Mouse (Mus musculus) cerebellum, postnatal 25 days (tissue): ENCODE data around the gene Polrmt.
A peak's percentile ranks its signal among the peaks of the same experiment; 100 is the strongest.
"Not testable (repeated sequence)": the region's sequence is repeated elsewhere in the genome, so short reads cannot be mapped to it uniquely, and the experiment has no call there.

Experiments
- DNase-seq, 2 experiments: peaks; one replicate each; pipeline ENCODE4 v3.0.0; 2021; ENCODE audit warnings: mixed read lengths in 2 of 2

Gene Polrmt

DNA sequence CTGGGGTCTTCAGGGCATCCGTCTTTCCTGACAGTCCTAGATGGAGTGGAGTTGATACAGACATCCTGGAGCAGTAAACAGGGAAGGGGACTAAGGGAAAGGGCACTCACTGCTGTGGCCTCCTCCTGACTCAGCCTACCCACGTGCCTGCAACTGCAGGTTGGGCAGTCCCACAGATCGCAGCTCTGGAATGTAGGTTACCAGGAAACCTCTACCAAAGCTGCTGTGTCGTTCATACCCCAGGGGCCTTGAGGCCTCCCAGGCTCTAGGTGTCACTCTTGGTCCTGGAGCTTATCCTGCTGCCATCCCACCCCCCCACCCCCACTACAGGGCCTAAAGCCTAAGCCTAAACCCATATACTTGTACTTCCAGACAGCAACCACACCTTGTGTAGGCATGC lies 38.6 kb downstream of the Polrmt start:
- DNase-seq, result no peak

DNA sequence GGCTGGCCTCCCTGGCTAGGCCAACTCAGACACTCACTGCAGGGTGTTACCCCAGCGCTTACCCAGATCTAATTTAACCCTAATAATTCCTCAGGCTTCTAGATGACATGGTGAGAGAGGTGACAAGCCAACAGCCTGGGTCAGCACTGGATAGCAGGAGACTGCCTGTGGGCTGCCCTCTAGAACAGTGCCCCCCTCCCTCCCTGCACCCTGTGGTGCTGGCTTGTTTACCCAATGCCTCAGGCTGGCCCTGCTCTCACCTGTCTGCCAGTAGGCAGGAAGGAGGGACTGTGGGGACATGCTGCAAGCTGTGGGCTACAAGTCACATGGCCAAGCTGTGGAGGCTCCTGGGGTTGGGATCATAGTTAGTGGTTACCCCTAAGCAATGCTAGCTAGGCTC lies 39.2 kb downstream of the Polrmt start:
- DNase-seq, result peak; percentile 75 to 80

DNA sequence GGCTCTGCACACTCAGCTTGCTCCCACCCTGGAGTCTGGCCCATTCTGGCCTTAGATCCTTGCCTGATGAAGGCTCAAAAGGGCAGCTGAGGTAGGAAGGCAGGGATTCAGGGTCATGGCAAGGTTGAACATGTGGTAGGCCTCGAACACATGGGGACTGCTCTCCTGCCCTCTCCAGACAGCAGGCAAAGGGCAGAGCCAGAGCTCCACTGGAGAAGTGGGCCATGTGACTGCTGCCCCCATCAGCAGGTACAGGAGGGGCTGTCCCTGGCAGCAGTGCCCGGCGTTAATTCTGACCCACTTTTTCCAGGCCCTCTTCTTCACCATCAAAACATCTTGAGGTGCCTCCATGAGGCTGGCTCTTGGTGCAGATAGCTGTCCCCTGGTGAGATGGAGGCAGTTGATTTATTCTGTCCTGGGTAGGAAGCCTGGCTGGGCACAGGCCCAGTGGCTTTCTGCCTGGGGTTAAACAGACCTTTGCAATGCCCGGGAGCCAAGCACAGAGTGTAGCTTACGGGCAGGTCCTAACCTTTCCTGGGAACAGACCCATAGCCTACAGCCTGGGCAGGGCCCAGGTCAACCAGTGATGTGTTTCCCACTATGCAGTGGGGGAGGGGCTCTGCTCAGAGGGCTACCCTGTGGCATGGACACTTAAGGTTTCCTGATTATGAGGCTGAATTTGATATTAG lies 39.8 kb downstream of the Polrmt start:
- DNase-seq, result peak; percentile 64 to 66

DNA sequence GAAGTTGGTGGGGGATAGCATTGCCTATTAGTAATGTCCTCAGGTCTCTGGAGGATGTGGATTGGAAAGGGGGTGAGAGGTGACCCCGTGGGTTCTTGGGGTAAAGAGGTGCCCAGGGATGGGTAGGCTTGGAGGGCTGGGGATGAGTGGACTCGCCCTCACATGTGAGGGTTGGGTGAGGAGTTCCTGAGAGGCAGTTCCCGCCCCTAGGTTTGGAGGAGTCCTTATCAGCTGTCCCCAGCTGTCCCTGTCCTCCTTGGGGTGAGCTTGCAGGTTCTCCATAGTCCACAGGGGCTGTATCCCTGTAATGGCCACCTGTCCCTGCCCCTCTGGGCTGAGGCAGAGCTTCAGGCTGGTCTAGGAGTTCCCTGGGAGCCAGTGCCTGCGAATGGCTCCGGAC lies 40.4 kb downstream of the Polrmt start:
- DNase-seq, result no peak

DNA sequence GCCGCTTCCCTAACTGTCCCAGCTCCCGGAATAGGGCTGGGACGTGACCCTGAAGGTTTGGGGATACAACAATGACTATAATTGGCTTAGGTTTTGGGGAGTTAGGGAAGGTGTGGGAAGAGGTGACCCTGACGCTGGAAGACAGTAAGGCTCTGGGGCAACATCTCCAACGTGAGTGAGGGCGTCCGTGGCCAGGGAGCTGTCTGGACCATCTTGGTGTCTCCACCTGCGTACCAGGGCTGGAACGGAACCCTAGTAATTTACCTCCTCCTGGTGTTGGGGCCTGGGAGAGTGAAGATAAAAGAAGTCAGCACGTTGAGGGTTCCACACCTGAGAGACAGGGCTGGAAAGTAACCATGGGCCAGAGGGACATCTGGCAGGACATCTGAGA lies 41.4 kb downstream of the Polrmt start:
- no peak for DNase-seq

DNA sequence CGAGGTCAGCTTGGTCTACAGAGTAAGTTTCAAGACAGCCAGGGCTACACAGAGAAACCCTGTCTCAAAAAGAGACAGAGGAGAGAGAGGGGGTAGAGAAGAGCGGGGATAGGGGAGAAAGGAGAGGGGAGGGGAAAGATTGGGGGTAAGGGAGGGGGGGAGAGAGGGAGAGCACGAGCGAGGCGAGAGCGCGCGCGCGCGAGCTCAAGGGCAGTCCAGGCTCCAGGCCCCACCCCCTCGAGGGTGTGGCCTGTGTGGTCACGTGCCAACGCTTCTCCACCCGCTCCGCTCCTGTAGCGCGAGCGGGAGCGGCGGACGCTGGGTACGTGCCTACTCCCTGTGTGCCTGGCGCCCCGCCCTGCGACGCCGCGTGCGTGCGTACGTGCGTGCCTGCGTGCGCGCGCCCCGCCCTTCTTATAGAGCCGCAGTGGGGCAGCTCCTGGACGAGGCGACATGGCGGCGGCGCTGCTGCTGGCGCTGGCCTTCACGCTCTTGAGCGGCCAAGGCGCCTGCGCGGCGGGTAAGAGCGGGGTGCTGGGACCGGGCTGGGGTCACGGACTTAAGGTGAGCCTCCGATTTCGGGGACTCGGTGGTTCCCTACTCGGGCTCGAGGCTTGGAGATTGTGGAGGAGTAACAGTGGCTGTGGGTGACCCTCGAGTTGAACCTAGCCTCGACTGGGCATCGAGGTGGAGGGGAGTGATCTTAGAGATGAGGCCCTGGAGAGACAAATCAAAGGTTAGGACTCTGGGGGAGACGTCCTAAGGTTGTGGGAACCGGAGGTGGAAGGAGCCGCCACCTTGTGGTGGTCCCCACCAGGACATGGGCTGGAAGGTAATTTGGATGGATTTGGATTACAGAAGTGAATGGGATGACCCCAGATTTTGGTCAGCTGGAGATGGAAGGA lies 42.1 kb downstream of the Polrmt start, which contains the start of gene Bsg:
Gene Bsg (plus strand): TSS at position 427 of the 905 bp plus-strand sequence.
- DNase-seq, result peak; percentile 99 to 100

DNA sequence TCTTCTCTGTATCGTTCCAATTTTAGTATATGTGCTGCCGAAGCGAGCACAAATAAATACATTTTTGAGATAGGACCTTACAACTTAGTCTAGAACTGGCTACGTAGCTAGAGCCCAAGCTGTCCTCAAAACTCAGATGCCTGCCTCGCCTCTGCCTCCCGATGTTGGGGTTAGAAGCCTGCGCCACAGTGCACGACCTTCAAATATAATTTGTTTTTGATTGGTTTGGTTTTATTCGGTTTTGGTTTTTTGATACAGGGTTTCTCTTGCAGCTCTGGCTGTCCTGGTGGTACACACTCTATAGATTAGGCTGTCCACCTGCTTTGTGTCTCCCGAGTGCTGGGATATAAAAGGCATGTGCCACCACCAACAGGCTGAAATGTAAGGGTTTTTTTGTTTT lies 42.8 kb downstream of the Polrmt start:
- peak in 1 of 2 experiments; percentile 20 for DNase-seq

DNA sequence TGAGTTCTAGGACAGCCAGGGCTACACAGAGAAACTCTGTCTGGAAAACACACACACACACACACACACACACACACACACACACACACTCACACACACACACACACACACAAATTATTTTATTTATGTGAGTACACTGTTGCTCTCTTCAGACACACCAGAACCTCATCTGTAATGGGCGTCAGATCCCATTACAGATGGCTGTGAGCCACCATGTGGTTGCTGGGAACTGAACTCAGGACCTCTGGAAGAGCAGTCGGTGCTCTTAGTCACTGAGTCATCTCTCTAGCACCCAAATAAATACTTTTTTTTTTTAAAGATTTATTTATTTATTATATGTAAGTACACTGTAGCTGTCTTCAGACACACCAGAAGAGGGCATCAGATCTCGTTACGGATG lies 43.4 kb downstream of the Polrmt start:
- DNase-seq, result not testable (repeated sequence)

DNA sequence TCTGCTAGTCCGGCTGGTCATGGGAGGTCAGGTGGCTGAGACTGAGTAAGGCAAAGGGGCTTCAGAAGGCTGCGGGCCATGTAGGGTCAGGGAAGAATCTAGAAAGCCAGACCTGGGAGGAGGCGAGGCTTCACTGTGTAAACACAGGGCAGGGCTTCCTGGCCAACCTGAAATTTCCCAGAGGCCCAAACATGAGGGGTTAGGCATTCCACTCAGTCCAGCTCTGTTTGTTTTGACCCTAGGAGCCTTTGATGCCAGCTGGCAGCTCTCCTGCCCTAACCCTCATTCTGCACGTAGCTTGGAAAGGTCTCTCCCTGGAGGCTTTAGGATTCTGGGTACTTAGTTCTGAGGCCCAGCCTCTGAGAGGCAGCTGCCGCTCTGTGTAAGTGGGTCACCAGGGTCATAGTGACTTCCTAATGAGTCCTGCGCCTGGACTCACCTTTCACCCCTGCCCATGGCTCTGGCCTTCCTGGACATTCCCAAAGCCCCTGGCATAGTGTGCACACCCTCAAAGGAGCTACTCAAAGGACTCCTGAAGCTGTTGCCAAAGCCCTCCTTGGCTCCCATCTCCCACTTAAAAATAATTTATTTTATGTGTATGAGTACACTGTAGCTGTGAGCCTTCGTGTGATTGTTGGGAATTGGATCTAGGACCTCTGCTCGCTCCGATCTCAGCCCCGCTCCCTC lies 44.8 kb downstream of the Polrmt start:
- DNase-seq, result peak in 1 of 2 experiments; percentile 26

DNA sequence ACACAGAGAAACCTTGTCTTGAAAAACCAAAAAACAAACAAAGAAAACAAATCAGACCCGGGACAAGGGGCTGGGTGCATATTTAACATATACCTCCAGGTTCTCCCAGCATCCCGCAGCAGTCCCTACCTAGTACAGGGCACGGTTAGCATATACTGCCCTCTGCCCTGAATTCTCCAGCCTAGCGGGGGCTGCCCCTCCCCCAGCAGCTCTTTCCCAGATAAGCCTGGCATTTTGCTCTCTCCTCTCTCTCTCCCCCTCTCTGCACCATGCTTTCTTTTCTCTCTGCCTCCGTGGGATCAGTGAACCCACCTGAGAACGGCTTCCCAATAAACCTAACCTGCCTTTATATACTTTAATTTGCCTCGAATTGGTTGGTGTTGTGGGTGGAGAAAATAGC lies 45.7 kb downstream of the Polrmt start:
- DNase-seq, result peak in 1 of 2 experiments; percentile 14

DNA sequence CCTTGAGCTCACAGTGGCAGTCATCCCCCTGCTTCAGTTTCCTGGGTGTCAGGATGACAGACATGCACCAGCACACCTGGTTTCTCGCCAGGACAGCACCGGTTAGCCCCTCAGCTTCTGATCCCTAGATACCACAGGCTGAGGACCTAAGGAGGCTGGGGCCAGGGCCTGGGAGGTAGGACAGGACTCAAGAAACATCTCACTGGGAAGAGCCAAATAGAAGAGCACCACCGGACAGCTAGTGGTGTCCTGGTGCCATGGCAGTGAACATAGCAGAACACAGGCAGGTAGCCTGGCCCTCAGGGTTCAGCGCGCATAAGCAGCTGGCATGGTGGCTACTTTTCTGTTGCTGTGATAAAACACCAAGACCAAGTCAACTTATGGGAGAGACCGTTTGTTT lies 47.9 kb downstream of the Polrmt start:
- DNase-seq, result no peak

DNA sequence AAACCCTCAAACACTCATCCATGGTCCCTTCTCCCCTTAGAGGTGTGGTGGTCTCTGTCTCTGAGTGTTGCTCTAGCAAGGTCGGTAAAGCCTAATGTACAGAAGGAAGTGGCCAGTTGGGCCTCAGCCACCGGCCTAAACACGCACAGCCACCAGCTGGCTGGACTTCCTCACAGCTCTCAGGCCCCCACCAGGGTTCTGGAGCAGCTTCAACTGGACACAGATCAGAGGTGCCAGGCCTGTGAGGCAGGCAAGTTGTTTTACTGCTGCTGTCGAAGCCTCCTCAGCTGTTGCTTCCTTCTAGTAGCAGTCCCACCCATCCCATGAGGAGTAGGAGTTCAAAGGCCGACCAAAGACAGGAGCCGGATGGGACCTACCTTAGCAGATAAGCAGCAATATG lies 48.5 kb downstream of the Polrmt start:
- peak; percentile 93 to 95 for DNase-seq

DNA sequence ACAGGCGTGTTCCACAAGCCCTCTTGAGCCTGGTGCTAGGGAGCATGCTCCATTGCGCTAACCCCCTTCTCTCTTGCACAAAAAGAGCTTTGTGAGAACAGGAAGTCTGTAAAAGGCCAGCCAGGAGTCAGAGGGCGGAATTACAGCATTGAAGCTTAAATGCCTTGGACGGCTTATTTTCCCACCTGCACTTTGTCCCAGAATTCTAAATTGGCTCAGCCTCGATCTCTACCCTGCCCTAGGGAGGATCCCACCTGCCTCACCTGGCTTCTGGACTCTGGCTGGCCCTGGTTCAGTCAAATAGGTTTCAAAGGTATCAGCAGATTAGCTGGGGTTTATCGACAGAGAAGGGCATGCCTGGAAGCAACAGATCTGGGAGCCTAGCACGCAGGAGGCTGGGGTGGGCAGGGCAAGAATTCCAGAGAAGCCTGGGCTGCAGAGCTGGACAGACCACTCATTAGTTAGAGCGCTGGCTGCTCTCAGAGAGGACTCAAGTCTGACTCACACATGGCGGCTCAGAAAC lies 50.2 kb downstream of the Polrmt start:
- peak in 1 of 2 experiments; percentile 21 for DNase-seq

DNA sequence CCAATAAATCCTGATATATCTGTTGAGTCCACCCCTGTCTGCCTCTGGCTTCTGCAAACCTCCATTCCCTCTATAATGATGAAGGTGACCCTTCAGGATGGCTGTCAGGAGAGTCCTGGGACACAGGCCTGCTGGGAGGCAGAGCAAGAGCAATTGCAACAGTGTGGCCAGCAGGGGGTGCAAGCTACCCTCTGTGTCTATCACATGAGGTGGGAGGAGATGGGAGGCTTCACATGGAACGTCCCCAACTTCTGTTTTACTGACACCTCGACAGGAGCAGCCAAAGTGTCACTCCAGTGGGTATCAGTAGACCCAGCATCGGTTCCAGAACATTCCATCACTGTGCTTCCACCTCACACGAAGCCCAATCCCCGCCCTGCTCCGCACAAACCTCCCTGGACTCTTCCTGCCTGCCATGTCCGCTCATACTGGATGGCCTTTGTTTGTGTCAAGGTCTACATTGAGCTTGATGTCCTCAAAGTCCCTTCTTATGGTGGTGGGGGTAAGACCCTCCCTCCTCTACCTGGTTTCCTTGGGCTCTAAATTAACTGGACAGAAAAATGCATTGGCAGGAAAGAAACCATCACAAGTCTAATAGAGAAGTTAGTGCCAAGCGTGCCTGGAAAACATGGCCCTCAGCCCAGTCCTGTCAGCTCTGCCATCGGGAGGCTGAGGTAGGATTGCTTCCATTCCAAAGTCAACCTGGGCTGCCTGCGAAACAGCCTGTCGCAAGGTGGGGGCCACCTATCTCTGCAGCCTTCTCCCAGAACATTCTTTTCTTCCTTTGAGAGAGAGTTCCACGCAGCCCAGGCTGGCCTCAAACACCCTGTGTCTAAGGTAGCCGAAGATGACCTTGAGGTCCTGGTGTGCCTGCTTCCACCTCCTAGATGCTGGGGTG lies 50.9 kb downstream of the Polrmt start:
- DNase-seq, result peak; percentile 82 to 89

DNA sequence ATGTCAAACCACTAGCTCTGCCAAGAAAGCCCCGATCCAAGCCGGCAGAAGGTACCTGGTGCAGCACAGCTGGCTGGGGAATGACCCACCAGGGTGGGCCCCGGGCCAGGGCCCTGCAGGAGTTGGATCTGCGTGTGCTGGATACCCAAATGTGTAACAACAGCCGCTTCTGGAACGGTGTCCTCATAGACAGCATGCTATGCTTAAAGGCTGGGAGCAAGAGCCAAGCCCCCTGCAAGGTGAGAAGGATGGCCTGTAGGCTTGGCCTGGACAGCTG lies 52.1 kb downstream of the Polrmt start:
- peak in 1 of 2 experiments; percentile 52 for DNase-seq

DNA sequence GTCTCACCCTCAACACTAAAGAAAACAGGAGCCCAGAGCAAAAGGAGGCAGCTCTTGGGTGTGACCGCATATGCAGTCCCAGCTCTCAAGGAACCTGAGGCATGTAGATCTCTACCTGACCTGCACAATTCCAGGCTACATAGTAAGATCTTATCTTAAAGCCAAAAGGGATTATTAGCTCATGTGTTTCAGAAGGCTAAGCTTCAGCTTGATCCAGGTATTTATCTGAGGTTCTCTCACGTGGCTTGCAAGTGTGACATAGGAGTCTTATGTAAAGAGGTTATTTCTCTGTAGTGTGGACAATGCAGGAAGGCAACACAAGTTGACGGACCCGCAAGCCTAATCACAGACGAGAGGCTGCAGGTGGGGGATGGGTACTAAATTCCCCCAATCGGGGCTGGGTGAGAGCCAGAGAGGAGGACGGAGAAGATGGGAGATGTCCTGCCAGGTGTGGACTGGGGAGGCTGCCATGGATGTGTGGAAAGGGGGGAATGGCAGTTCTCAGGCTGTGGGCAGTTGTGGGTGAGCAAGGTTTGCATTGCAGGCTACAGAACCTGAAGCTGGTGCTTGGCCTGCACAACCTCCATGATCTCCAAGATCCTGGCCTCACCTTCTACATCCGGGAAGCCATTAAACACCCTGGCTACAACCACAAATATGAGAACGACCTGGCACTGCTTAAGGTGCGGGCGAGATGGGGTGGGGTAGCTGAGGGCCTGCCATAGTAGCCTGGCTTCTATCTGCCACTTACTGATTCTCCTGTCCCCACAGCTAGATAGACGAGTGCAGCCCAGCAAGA lies 52.6 kb downstream of the Polrmt start:
- DNase-seq, result peak in 1 of 2 experiments; percentile 35

DNA sequence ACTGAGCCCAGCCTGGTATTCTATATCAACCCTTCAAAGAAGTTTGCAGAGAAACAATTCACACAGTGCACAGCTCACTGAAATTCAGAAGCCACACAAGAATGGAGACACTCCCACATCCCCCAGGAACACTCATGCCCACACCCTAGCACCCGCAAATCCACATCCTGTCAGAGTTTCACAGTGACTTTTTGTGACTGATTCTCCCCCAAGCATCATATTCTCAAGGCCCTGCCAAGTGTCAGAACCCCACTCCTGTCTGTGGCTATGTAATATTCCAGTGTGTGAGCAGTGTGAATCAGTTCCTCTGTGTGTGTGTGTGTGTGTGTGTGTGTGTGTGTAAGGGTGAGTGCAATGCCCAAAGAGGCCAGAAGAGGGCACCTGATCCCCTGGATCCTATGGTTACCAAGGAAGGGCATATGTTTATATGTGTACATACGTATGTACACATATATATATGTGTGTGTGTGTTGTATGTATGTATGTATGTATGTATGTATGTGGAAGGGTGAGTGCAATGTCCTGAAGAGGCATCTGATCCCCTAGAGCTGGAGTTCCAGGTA lies 54.3 kb downstream of the Polrmt start:
- DNase-seq, result no peak

DNA sequence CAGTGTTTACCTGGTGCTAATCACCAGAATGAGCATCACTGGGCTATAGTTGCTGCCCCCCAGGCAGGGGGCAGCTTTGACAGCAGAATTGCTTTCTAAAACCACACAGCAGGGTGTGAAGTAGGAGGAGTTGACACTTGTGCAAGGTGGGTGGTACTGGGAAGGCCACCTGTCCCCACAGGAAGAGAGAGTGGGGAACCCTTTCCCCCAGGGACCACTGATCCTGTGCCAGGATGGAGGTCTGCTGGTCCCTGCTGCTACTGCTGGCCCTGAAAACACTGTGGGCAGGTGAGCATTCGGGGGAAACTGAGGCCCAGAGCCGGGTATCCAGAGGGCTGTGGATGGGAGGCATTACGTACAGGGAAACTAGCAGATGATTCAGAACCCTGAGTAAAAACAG lies 57.2 kb downstream of the Polrmt start:
- peak in 1 of 2 experiments; percentile 17 for DNase-seq

DNA sequence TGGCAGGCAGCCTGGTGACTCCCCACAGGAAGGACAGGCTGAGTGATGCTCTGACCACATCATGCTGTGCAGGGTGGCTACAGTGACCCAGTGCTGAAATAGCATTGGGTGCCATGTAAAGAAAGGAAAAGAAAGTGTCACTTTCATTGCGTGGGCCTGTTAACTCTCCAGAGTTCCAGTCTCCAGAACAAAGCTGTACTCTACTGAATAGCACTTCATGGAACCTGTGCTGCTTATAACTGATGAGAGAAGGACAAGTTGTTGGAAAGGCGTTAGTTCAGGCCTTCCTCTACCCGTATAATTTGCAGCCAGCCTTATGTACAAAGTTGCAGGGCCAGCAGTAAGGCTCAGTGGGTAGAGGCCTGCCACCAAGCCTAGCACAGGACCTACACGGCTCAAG lies 57.7 kb downstream of the Polrmt start, which contains the start of gene Gzmm:
Gene Gzmm (plus strand): TSS at position 301 of the 400 bp plus-strand sequence.
- DNase-seq, result no peak

DNA sequence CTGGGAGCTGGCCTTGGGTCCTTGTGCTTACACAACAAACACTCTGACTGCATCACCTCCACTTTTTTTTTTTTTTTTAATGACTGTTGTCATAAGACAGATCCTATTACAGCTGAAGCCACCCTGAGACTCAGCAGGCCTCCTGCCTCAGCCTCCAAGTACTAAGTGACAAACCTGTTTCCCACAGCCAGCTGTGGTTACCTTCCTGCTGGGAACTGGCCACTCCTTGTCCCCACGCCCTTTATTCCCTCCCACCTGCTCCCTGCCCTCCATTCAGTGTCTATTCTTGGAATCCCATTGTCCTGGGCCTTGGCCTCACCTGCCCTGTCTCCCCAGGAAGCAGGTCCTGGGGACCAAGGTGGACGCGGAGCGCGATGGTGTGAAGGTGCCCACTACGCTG lies 58.9 kb downstream of the Polrmt start:
- no peak for DNase-seq

DNA sequence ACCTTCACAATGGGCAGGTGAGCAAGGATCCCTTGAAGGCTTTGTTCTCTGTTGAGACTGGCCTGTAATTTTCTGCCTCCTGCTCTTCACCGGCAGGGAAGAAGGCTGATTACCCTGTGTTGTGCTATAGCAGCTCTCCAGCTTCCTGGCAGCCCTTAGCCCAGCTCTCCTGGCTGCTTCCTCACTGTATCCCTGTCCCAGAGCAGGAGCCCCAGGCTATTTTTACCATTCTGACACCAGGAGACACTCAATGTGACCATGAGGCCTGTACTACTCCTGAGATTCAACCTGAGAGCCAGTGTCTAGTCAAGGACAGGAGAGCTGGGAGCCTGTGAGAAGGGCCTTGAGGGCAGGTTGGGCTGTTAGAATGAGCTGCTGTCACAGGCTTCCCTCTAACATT lies 59.7 kb downstream of the Polrmt start:
- no peak for DNase-seq
